Mouse (Mus musculus) liver, embryonic 15.5 days (tissue): ENCODE results near the gene Gm11634. TPM values are rescaled to one million over a fixed set of nuclear protein-coding genes. Genes with fewer than 3 reads are reported as not detected.
"Not testable (repeated sequence)": the region's sequence is repeated elsewhere in the genome, so short reads cannot be mapped to it uniquely, and the experiment has no call there.

ENCODE experiments used
- ATAC-seq: fragments of 200-750 bp; cut with Nextera tagmentation; 2 replicates; pipeline ENCODE4 v1.8.0; 2017; ENCODE audit warnings: moderate number of reproducible peaks, mild to moderate bottlenecking, moderate library complexity; ENCODE audit not compliant: insufficient read depth
- H3K27ac ChIP-seq: fragments of 300-500 bp; sonication (generic); replicated peaks from 2 replicates; pipeline ENCODE4 v1.5.1; 2015; ENCODE audit warnings: mild to moderate bottlenecking, inconsistent platforms
- H3K27me3 ChIP-seq: fragments of 300-500 bp; sonication (generic); 2 replicates; pipeline ENCODE4 v1.6.1; 2015; ENCODE audit warnings: mild to moderate bottlenecking, inconsistent platforms
- H3K36me3 ChIP-seq: fragments of 300-500 bp; sonication (generic); replicated peaks from 2 replicates; pipeline ENCODE4 v1.6.1; 2015; ENCODE audit warnings: moderate library complexity, mild to moderate bottlenecking, inconsistent platforms
- H3K4me1 ChIP-seq: fragments of 300-500 bp; sonication (generic); replicated peaks from 2 replicates; pipeline ENCODE4 v1.6.1; 2015; ENCODE audit warnings: inconsistent platforms
- H3K4me2 ChIP-seq: fragments of 300-500 bp; sonication (generic); 2 replicates; pipeline ENCODE4 v1.6.1; 2015; ENCODE audit warnings: moderate library complexity, mild to moderate bottlenecking, inconsistent platforms
- H3K4me3 ChIP-seq: fragments of 300-500 bp; sonication (generic); replicated peaks from 2 replicates; pipeline ENCODE4 v1.5.1; 2015; ENCODE audit warnings: mild to moderate bottlenecking, inconsistent platforms
- H3K9ac ChIP-seq: fragments of 300-500 bp; sonication (generic); 2 replicates; pipeline ENCODE4 v1.6.1; 2015; ENCODE audit warnings: moderate library complexity, mild to moderate bottlenecking, inconsistent platforms
- H3K9me3 ChIP-seq: fragments of 300-500 bp; sonication (generic); replicated peaks from 2 replicates; pipeline ENCODE4 v1.6.1; 2016; ENCODE audit warnings: inconsistent platforms
- WGBS: fragments of 180-500 bp; shearing (Covaris S2); methylation state at CpG from one replicate; pipeline ENCODE4 v1.1.7; 2015; ENCODE audit warnings: mixed read lengths; ENCODE audit not compliant: insufficient replicate concordance; 5-methylcytosine and 5-hydroxymethylcytosine counted together
- polyA plus RNA-seq: library from polyadenylated mRNA; unstranded; fragments of >200 nt; fragmentation: Nextera tagmentation; extraction: Ambion mirVana; gene quantifications from 2 replicates; pipeline ENCODE4 v1.2.1, GENCODE M21; 2015

The Gm11634 gene
- polyA plus RNA-seq, 1 experiment from 2014 or later = 0.16 TPM

DNA sequence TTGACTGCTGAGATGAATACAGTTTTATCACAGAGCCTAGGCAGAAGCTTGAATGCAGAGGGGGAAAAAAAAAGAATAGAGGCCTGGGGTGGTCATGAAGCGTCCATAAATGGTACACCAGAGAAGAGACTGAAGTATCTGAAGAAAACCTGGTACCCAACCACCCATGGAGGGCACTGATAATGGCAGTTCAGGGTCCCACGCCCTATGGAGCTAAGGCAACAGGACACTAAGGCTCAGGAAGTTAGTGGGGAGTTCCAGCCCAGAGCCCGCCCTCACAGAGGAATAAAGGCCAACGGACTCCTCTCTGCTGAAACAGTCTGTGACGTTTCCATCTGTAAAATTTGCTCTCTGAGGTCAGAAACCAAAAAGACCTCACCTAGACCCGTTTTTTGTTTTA lies 16.3 kb upstream of the Gm11634 start:
- Histone ChIP-seq H3K9ac (0 out of 2 replicates have a peak overlapping the region, but pooled peaks have one; percentile 2), H3K4me1 (peaks cover 54% of the 10 kb centered on the region), H3K27ac (peak overlapping the region; percentile 55; the same call in 1 of the 2 replicates), H3K9me3 (no peaks in the 10 kb centered on the region), H3K27me3 (peaks cover 13% of the 10 kb centered on the region), H3K4me3 (no peak overlapping the region), H3K36me3 (no peaks in the 10 kb centered on the region), H3K4me2 (peak overlapping the region; percentile 37)
- peak; percentile 74 for ATAC-seq
- 21% methylated on average over 6 of the region's 6 CpGs for WGBS

DNA sequence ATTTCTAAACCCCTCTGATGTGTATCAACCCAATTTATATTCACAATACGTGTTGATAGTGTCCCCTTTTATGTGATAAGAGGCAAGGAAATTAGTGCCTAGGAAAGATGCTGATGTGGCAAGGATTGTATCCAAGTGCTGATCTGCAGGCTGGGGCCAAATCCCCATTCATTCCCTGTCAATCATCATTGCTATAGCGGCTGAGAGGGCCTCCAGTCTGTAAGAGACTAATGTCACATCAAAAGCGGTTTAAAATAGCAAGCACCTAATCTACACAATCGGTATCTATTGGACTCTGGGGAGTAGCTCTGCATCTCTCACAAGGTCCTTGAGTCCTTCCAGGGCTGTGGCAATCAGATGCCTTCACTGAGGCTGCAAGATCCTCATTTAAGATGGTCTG lies 15.1 kb upstream of the Gm11634 start:
- H3K9ac ChIP-seq = no peak overlapping the region
- H3K27me3 ChIP-seq = peaks cover 13% of the 10 kb centered on the region
- ATAC-seq = no peak
- peaks cover 54% of the 10 kb centered on the region for H3K4me1 ChIP-seq
- H3K4me3 ChIP-seq = no peak overlapping the region
- 59% methylated on average over 4 of the region's 4 CpGs for WGBS
- no peak overlapping the region for H3K4me2 ChIP-seq
- no peaks in the 10 kb centered on the region for H3K36me3 ChIP-seq
- no peak overlapping the region for H3K27ac ChIP-seq
- no peaks in the 10 kb centered on the region for H3K9me3 ChIP-seq

DNA sequence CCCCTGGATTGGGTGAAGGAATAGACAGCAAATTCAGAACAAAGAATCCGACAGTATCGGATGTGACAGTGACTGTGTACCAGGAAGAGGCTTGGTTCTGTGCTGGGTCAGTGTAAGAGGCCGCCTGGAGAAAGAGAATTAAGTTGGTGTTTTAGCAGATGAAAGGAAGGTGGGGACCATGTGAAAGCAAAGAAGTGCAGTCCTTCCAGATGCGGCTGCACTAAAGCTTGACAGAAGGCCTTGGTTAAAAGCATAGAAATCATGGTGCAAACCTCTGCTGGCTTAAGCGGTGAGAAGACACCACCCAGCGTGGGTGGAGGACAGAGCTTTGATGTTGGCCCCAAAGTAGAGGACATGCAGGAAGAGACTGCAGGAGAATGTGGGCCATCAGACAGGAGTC lies 14.5 kb upstream of the Gm11634 start:
- Histone ChIP-seq H3K4me3 (no peak overlapping the region), H3K9me3 (no peaks in the 10 kb centered on the region), H3K4me2 (no peak overlapping the region), H3K27me3 (peaks cover 13% of the 10 kb centered on the region), H3K9ac (no peak overlapping the region), H3K4me1 (peaks cover 54% of the 10 kb centered on the region), H3K27ac (no peak overlapping the region), H3K36me3 (no peaks in the 10 kb centered on the region)
- 66% methylated on average over 6 of the region's 6 CpGs for WGBS
- ATAC-seq = no peak

DNA sequence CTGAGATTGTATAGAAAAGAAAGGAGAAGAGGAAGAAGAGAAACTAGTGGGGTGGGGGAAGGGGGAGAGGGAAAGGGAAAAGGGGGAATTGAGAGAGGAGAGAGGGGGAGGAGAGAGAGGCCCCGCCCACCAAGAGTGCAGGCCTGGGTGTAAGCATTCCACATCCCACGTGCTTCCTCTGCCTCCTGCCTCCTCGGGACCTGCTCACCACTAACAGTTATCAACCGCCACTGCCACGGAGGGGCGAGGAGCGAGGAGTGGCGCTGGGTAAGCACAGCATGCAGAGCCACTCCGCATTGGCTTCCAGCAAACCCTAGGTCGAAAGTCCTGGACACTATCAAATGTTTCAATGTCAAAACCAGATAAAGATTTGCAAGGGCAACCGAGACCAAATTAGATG lies 11.4 kb upstream of the Gm11634 start:
- 11% methylated on average over 11 of the region's 11 CpGs for WGBS
- no peaks in the 10 kb centered on the region for H3K27me3 ChIP-seq
- no peaks in the 10 kb centered on the region for H3K9me3 ChIP-seq
- no peak overlapping the region for H3K27ac ChIP-seq
- H3K4me1 ChIP-seq = peaks cover 23% of the 10 kb centered on the region
- H3K36me3 ChIP-seq = no peaks in the 10 kb centered on the region
- H3K9ac ChIP-seq = no peak overlapping the region
- ATAC-seq = no peak
- peak overlapping the region; percentile 35 for H3K4me2 ChIP-seq
- no peak overlapping the region for H3K4me3 ChIP-seq

DNA sequence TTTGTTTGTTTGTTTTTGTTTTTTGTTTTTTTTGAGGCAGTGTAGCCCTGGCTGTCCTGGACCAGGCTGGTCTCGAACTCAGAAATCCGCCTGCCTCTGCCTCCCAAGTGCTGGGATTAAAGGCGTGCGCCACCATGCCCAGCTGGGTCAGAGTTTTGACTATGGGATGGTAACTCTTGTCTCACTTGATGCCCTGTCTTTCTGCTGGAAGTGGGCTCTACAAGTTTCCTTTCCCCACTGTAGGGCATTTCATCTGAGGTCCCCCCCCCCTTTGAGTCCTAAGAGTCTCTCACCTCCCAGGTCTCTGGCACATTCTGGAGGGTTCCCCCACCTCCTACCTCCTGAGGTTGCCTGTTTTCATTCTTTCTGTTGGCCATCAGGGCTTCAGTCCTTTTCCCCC lies 8.1 kb upstream of the Gm11634 start:
- not testable (repeated sequence) for ATAC-seq, H3K9me3 ChIP-seq, H3K4me2 ChIP-seq, H3K27ac ChIP-seq, H3K4me3 ChIP-seq, H3K36me3 ChIP-seq, H3K27me3 ChIP-seq, H3K9ac ChIP-seq
- H3K4me1 ChIP-seq = peaks cover 15% of the 10 kb centered on the region
- WGBS = 78% methylated on average over 4 of the region's 4 CpGs

DNA sequence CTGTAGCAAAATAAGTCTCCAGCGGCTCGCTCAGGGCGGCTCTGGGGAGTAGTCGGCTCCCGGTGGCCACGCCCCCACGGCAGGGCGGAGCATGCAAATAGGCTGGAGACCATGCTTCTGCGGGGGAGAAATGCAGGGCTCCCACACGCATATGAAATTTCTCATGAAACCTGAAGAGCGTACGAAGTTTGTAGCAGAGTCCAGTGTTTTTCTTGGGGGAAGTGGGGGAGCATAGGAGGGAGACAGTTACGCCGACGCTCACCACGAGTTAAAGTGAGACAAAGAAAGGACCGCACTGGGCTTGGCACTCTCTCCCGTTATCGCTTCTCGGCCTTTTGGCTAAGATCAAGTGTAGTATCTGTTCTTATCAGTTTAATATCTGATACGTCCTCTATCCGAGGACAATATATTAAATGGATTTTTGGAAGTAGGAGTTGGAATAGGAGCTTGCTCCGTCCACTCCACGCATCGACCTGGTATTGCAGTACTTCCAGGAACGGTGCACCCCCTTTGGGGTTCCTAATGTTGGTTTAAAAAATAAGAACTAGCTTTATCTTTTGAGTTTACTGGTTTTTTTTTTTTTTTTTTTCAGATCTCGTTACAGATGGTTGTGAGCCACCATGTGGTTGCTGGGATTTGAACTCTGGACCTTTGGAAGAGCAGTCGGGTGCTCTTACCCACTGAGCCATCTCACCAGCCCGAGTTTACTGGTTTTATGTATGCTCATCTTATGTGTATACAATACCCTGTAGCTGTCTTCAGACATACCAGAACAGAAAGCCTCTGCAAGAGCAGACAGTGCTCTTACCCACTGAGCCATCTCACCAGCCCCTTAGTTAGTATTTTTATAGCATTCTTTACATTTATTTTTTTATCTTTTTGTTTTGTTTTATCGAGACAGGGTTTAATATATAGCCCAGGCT lies 5.7 kb upstream of the Gm11634 start:
- peak; percentile 82 for ATAC-seq
- peak overlapping the region; percentile 64 for H3K4me2 ChIP-seq
- H3K27ac ChIP-seq = peak overlapping the region; percentile 87
- not testable (repeated sequence) for H3K36me3 ChIP-seq, H3K9ac ChIP-seq, H3K9me3 ChIP-seq, H3K4me1 ChIP-seq
- peaks cover 18% of the 10 kb centered on the region for H3K27me3 ChIP-seq
- WGBS = under 1% methylated on average over 30 of the region's 30 CpGs
- H3K4me3 ChIP-seq = peak overlapping the region; percentile 42

DNA sequence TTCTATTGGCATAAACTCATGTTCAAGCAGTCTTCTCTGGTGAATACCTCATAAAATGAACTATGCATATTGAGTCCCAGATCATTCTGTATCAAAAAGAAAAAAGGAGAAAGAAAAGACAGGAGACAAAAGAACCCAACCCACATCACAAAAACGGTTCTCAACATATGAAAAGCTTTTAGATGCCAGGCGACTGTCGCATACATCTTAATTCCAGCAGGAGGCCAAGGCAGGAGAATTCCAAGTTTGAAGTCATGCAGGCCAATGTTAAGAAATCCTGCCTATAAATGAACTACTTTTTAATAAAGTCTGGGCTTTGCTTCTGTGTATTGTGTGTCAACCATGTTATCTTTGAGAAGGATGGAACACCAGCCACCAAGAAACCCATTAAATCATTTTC lies 5.1 kb upstream of the Gm11634 start:
- Histone ChIP-seq H3K9ac (no peak overlapping the region), H3K4me3 (no peak overlapping the region; the same call in 1 of the 2 replicates), H3K36me3 (no peaks in the 10 kb centered on the region), H3K27me3 (peaks cover 25% of the 10 kb centered on the region), H3K4me1 (peaks cover 9% of the 10 kb centered on the region), H3K27ac (no peak overlapping the region), H3K4me2 (peak overlapping the region; percentile 64), H3K9me3 (no peaks in the 10 kb centered on the region)
- 4% methylated on average over 3 of the region's 3 CpGs for WGBS
- no peak for ATAC-seq

DNA sequence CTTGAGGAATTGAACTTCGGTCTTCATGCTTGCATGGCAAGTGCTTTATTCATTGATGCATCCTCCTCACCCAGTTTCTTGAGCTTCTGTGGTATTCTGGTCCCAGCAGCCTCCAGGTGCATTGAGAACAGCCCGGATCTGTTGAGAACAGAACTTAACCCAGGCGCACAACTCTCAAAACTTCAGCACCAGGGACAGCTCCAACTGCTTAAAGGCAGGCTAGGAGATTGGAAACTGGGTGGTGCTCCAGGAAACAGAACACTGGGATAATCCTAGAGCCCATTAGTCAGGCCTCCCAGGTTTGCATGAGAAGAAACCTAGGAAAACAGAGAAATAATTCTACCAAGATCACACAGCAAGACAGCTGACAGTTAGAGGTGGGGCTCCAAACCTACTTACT lies 3.4 kb upstream of the Gm11634 start:
- 7% methylated on average over 3 of the region's 3 CpGs for whole genome bisulfite sequencing
- no peaks in the 10 kb centered on the region for H3K36me3 ChIP-seq
- ATAC-seq = no peak

DNA sequence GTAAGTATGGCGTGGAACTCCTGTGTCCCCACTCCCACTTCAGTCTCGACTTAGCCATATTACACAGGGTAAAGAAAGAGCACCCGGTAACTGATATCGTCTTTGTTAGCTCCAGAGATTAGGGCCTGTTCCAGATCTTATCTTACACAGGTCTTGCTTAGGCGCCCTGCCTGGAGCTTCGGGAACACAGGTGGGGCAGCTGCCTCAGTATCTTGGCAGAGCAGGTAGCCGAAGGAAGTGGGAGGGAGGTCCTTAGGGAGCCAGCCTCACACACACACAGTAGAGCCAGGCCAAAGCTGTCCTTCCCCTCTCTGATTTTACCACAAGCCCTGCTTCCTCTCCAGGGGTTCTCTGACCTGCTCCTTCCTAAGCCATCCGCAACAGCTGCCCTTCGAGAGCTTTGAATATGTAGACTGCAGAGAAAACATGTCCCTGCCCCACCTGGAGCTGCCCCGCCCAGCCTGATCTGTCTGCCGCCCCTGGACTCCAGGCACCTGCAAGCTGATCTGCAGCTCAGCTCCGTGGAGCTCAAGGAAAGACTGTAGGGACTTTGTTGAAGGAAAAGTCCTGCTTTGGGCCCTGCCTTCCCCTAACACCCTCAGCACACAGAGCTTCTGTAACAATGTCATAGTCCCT lies 8.9 kb downstream of the Gm11634 start:
- peaks cover 12% of the 10 kb centered on the region; the same call in 1 of the 2 replicates for H3K36me3 ChIP-seq
- H3K27me3 ChIP-seq = 0 out of 2 replicates have a peak, but pooled peaks cover 4% of the 10 kb centered on the region
- WGBS = 65% methylated on average over 12 of the region's 12 CpGs
- no peak overlapping the region for H3K9ac ChIP-seq
- H3K4me3 ChIP-seq = no peak overlapping the region
- H3K4me2 ChIP-seq = no peak overlapping the region
- H3K4me1 ChIP-seq = peaks cover 6% of the 10 kb centered on the region
- H3K27ac ChIP-seq = no peak overlapping the region
- H3K9me3 ChIP-seq = no peaks in the 10 kb centered on the region
- ATAC-seq = no peak

More for the DNA sequence above, 3.4 kb upstream of the Gm11634 start:
- H3K4me2 ChIP-seq = no peak overlapping the region
- H3K9me3 ChIP-seq = no peaks in the 10 kb centered on the region
- peaks cover 33% of the 10 kb centered on the region for H3K27me3 ChIP-seq
- no peak overlapping the region for H3K4me3 ChIP-seq
- peaks cover 9% of the 10 kb centered on the region for H3K4me1 ChIP-seq
- no peak overlapping the region for H3K27ac ChIP-seq
- H3K9ac ChIP-seq = no peak overlapping the region

DNA sequence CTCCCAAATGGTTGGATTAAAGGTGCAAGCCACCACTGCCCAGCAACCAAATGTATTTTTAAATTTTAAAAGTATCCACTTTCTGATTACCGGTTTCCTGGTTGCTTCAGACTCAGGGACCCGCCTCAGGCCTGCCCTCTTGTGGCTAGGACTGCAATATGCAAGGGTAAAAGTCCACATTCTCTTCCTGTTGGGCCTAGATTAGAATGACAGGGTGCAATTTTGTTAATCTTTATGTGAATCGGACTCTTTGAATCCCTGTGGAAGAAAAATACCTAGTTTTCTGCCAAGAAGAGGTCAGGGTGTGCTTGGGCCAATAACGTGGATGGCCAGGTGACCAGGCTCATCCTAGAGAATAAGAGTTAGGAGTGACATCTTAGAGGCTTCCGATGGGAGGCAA lies 9.6 kb downstream of the Gm11634 start:
- Histone ChIP-seq H3K4me2 (0 out of 2 replicates have a peak overlapping the region, but pooled peaks have one; percentile 11), H3K4me3 (no peak overlapping the region), H3K36me3 (peaks cover 12% of the 10 kb centered on the region; the same call in 1 of the 2 replicates), H3K4me1 (peaks cover 6% of the 10 kb centered on the region), H3K9me3 (no peaks in the 10 kb centered on the region), H3K27me3 (no peaks in the 10 kb centered on the region), H3K27ac (no peak overlapping the region; the same call in 1 of the 2 replicates), H3K9ac (no peak overlapping the region)
- no peak for ATAC-seq
- WGBS = 26% methylated on average over 5 of the region's 5 CpGs

DNA sequence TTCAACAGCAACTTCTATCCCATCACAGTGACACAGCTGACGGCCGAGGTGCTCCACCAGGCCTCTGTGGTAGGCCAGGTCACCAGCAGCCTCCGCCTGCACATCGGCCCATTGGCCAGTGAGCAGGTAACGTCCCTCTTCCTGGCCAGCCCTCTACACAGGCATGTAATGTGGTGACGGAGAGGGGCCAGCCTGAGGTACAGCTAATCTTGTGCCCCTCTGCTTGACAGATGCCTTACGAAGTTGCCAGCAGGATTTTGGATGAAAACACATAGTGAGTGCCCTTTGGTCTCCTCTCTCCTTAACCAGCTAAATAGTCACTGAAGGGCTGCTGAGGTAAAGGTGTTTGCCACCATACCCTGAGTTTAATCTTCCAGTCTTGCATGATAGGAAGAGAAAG lies 10.2 kb downstream of the Gm11634 start:
- H3K27me3 ChIP-seq = no peaks in the 10 kb centered on the region
- H3K9me3 ChIP-seq = no peaks in the 10 kb centered on the region
- no peak overlapping the region for H3K4me3 ChIP-seq
- H3K4me2 ChIP-seq = 0 out of 2 replicates have a peak overlapping the region, but pooled peaks have one; percentile 11
- H3K9ac ChIP-seq = no peak overlapping the region
- 73% methylated on average over 7 of the region's 7 CpGs for WGBS
- H3K36me3 ChIP-seq = peaks cover 12% of the 10 kb centered on the region; the same call in 1 of the 2 replicates
- no peak for ATAC-seq
- H3K27ac ChIP-seq = no peak overlapping the region; the same call in 1 of the 2 replicates
- H3K4me1 ChIP-seq = peaks cover 6% of the 10 kb centered on the region
